Mouse (Mus musculus) testis, adult 2 months (tissue): Measurements from ENCODE around the gene Aldh3b1.

Experiments
- CTCF ChIP-seq: fragments of 200-500 bp; IDR thresholded peaks from 2 replicates; pipeline ENCODE4 v1.5.1; 2012; ENCODE audit warnings: low read depth, mild to moderate bottlenecking, inconsistent platforms, low read length, moderate library complexity; ENCODE audit not compliant: control insufficient read depth, insufficient read depth, insufficient replicate concordance
- POLR2A ChIP-seq: fragments of 200-500 bp; IDR thresholded peaks from 2 replicates; pipeline ENCODE4 v1.6.1; 2012; ENCODE audit warnings: low read depth, mild to moderate bottlenecking, inconsistent platforms, low read length, moderate library complexity; ENCODE audit not compliant: control insufficient read depth

DNA sequence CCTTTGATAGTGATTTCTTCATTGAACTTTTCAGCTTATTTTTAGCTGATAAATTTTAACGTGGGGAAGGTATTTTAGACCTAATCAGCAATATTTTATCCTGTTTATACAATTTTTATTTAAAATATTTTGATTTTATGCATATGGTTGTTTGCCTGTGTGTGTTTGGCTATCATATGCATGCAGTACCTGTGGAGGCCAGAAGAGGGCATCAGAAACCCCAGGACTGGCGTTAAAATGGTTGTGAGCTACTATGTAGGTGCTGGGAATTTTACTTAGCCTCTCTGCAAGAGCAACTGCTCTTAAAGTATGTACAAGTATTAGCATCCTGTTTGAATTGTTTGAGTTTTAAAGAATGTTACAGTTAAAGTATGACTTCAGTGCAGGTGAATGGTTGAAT is 64.6 kb downstream of the Aldh3b1 start:
- TF ChIP-seq CTCF (no peak), POLR2A (no peak)
